Mouse (Mus musculus): ENCODE data around the gene Map6. TPM values are rescaled to one million over a fixed set of nuclear protein-coding genes. Genes with fewer than 3 reads are reported as not detected.

The Map6 gene
- total RNA-seq, 2 experiments from 2014 or later, result not detected

DNA sequence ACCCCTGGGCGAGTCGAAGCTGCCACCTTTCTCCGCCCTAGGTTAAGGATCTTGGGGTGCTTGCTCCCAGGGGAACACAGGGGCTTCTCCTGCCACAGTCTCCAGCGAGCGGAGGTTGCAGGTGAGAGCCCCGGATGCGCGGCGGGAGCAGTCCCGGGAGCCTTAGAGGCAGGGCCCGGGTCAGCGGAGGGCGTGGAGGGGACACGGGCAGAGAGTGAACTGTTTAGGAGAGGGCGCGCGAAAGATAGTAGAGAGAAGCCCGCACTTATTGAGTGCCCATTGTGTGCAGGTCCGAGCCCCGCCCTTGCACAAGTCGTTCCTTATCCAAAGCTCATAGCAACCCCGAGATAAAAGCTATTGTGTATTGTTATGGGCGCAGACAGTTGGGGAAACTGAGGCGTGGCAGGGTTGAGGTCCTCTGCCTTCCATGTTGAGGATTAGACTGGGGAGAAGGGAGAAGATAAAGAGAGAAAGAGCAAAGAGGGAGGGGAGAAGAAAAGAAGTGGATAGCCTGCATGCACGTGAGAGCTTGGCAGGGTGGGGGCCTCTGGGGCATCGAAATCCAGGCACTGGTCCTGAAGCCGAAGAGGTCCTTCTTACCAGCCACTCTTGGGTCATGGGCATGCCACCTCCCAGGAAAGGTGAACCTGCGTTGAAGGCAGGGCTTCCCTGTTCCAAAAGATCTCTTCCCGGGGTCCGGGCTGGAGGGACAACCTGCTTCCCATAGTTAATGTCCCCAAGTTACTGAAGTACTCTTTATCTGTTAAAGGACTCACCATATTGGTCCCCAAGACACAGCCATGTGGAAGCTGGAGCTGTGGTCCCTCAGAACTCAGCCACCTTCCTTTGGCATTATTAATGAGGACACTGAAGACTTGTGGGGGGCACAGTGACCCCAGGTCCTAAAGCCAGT, 115.1 kb downstream of the Map6 start:
- ATAC-seq (replicated peaks; ENCODE audit: low FRiP score, poor library complexity, severe bottlenecking), result no peak

DNA sequence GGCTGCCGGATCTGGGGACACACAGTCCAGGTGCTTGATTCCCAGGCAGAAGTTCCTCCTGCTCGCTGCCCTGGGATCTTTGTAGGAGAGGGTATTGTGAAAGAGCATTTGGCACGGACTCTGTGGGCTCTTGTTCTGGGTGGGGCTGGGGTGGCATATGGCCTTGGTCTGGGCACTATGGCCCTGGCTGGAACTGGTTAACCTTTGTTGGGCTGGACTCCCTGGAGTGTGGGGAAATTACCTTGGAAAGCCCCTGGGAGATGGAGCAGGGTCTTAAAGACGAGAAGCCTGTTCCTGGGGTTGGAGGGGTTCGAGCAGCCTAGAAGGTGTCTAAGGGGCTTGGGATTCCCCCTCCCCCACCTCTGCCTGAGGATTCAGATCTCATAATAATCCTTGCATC, 116.0 kb downstream of the Map6 start:
- no peak for ATAC-seq (replicated peaks; ENCODE audit: low FRiP score, poor library complexity, severe bottlenecking)

DNA sequence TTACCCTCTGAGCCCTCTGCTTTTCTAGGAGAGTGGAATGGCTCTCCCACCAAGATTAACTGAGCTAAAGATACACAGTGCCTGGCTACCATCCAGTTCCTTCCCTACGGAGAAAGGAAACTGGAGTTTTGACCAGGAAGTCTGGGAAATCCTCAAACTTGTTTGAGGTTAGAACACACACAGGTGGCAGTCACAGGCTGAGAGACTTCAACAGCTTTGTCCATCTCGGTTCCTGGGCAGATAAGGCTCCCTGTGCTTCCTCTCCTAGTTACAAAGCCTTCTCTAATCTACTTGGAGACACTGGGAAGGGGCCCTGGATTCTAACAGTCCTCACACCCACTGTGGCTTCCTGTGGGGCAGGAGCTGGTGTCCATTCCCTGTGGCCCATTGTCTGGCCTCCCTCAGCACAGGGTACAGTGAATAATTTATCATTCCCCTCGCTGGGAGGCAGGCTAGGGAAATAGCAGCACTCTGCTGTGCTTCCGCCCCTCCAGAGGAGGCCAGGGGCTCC, 116.9 kb downstream of the Map6 start:
- no peak for ATAC-seq (replicated peaks; ENCODE audit: low FRiP score, poor library complexity, severe bottlenecking)

DNA sequence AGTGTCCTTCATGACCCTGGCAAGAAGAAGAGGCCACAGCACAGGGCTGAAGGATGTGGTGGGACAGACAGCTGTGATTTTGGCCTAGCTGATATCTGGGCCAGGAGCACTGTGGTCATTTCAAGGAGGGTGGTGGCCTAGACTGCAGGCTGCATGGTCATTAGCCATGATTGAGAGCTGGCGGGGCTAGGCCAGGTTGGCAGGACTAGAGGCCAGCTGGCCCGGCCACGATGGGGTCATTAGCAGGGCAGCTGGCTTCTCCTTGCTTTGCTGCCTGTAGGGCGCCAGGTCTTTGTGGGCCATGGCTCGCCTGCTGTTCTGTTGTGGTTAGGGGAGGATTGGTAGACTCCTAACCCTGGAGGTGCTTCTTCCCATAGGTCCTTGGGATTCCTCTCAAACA, 118.8 kb downstream of the Map6 start:
- no peak for ATAC-seq (replicated peaks; ENCODE audit: low FRiP score, poor library complexity, severe bottlenecking)

Other genes starting within 250 kb of the Map6 start
- gene Uvrag, start 126.3 kb upstream of the Map6 start, total RNA-seq (2015; ENCODE audit: low replicate concordance), result 10.5 and 32.4 TPM in 2 replicates
- gene Uvrag, start 126.3 kb upstream of the Map6 start, total RNA-seq (2017; ENCODE audit: low replicate concordance), result 9.6 and 15.6 TPM in 2 replicates
- 0.42 and 7.6 TPM in 2 replicates for gene Dgat2, start 84.7 kb upstream of the Map6 start, total RNA-seq (2015; ENCODE audit: low replicate concordance)
- 0.90 and 2.8 TPM in 2 replicates for gene Dgat2, start 84.7 kb upstream of the Map6 start, total RNA-seq (2017; ENCODE audit: low replicate concordance)
- gene Mogat2, start 28.8 kb upstream of the Map6 start, total RNA-seq (2015; ENCODE audit: low replicate concordance), result 8.6 and 18.4 TPM in 2 replicates
- gene Mogat2, start 28.8 kb upstream of the Map6 start, total RNA-seq (2017; ENCODE audit: low replicate concordance), result 2.3 TPM in 1 of 2 replicates, not detected in the other
- 1.1 TPM in 1 of 2 replicates, not detected in the other for gene Serpinh1, start 85.8 kb downstream of the Map6 start, total RNA-seq (2015; ENCODE audit: low replicate concordance)
- 1.4 and 1.5 TPM in 2 replicates for gene Serpinh1, start 85.8 kb downstream of the Map6 start, total RNA-seq (2017; ENCODE audit: low replicate concordance)
- gene Gdpd5, start 114.0 kb downstream of the Map6 start, total RNA-seq (2015; ENCODE audit: low replicate concordance), result not detected in 2 replicates
- gene Gdpd5, start 114.0 kb downstream of the Map6 start, total RNA-seq (2017; ENCODE audit: low replicate concordance), result not detected in 2 replicates
- gene Klhl35, start 198.6 kb downstream of the Map6 start, total RNA-seq (2015; ENCODE audit: low replicate concordance), result not detected in 2 replicates
- not detected in 2 replicates for gene Klhl35, start 198.6 kb downstream of the Map6 start, total RNA-seq (2017; ENCODE audit: low replicate concordance)
- gene Rps3, start 216.3 kb downstream of the Map6 start, total RNA-seq (2015; ENCODE audit: low replicate concordance), result 386 and 406 TPM in 2 replicates
- 293 and 564 TPM in 2 replicates for gene Rps3, start 216.3 kb downstream of the Map6 start, total RNA-seq (2017; ENCODE audit: low replicate concordance)